Mouse (Mus musculus) thymus, postnatal 36 days (tissue): Measurements from ENCODE around the gene Scn3a.

Source experiments
- DNase-seq, 2 experiments: peaks; one replicate each; pipeline ENCODE4 v3.0.0; 2022; ENCODE audit warnings: mixed read lengths in 2 of 2

Scn3a gene

GRCm38 (mm10) chr2:65566793-65567787, at the start of gene Scn3a:
Gene Scn3a (minus strand): TSS chr2:65567627.
- DNase-seq, result peak; percentile 12 to 14

DNA sequence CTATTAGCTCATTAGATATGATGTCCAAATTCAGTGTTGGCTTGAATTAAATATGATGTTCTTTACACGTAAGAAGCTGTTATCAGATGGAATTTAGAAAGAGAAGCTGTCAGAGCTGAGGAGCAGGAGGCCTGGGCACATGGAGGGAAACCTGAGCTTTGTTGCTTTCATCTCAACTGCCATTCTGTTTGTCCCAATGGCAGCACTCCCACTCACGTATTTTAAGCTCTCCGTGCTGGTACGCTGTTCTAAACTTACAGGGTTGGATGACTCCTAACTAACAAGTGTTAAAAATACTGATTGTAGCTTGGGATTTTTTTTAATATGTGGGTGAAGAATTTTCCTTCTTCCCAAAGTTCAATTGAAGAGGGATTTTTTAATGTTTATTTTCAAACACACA, 44.5 kb upstream of the Scn3a start:
- no peak for DNase-seq

- no peak for DNase-seq
Observed at GRCm38 (mm10) chr2:65607813-65608212, 40.4 kb upstream of the Scn3a start.

DNA sequence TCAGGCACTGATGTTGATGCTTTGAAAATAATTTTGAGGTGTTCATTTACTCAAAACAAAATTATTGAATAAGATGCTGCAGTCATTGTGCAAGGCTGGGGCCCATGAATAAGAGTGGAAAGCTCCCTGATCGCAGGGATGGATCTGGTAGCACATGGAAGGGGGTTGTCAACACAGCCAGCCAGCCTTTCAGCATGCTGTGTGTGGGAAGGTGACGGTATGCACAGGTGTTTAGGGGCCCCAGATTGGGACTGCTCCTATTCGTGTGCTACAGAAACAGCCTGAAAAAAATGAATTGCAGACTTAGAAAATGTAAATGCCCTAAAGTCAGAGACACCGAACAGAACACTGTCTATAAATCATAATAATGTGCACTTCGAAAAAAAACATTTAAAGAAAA, 20.3 kb upstream of the Scn3a start:
- DNase-seq, result no peak

DNA sequence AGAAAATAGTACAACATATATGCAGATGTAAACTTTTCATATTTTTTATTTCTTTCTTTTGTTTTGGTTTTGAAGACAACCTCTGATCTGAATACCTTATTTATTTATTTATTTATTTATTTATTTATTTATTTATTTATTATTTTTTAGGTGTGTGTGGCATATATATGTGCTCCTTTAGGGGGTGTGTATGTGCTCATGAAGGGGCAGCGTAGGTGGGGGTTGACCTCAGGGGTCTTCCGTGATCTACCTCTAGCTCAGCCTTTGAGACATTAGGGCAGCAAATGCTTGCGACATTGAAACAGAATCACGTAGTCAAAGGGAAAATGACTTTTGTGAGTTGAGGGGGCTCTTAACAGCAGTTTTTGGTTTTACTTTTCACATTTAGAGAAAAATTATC, 498 bp upstream of the Scn3a start:
- no peak for DNase-seq

DNA sequence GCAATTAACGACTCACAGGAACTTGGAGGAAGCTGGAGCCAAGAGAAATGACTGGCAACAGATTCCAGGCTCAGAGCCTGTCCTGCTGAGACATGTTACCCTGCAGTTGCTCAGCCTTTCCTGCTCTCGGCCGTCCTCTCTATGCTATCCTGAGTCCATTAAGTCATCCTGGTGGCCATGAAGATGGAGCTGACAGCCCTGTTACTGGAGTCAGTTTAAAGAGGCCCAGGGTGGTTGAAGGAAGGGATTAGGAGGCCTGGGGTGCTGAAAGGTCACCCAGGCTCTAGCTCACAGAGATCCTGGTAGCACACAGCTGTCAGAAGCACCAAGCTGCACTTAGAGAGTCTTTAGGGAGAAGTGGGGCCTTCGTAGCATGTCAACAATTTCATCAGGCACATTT, 3.5 kb downstream of the Scn3a start:
- no peak for DNase-seq

- DNase-seq, result no peak
Observed at GRCm38 (mm10) chr2:65557719-65558118, 9.7 kb downstream of the Scn3a start.

GRCm38 (mm10) chr2:65554662-65555061, 12.8 kb downstream of the Scn3a start:
- no peak for DNase-seq

GRCm38 (mm10) chr2:65553473-65553872, 14.0 kb downstream of the Scn3a start:
- no peak for DNase-seq

DNA sequence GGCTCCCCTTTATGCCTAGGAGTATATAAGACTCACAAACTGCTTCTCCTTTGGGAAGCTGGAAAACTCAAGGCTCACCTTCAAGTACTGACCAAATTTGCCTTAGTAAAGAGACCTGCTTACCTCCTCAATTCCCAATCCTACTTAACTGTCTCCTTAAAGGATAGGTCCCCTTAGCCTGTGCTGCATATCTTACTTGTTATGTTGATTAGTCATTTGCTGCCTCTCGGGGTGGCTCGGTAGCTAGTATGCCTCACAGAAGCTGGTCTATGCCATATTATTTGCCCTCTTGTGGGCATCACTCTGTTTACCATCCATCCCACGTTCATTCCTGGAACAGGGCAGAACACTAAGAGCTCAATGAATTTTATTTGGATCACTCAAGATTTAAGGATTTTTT, 14.7 kb downstream of the Scn3a start:
- DNase-seq, result no peak

DNA sequence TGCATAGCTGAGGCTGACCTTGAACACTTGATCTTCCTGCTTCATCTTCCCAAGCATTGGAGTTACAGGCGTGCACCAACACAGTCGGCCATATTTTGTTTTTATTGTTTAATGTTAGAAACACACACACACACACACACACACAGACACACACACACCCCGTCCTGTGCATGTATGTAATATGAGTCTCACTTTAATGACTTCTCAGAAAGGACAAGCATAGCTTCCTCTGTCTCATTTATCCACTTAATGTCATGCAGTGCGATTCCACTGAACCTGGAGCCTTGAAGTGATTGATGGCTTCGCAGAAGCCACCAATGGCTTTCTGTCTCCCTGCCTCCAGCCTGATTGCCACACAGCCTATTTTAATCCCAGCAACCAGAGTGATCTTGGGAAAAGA, 15.2 kb downstream of the Scn3a start:
- no peak for DNase-seq

- peak; percentile 50 to 66 for DNase-seq
Observed at GRCm38 (mm10) chr2:65551736-65552135, 15.7 kb downstream of the Scn3a start.

DNA sequence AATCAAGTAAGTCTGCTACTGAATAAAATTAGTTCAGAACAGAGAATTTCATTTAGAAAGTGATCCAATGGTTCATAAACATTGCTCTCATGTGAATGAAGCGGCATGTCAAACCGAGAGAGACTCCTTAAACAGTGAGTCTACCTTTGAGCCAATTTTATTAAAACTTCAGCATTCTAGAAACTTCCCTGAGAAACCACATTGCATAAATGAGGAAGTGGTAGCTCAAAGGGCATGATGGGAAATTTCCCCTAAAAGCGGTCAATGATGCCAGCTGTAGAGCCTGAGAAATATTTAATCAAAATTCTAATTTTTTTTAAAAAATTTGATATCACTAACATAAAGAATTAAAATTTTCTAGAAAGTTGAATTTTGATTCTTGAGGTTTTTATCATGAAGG, 16.9 kb downstream of the Scn3a start:
- no peak for DNase-seq

DNA sequence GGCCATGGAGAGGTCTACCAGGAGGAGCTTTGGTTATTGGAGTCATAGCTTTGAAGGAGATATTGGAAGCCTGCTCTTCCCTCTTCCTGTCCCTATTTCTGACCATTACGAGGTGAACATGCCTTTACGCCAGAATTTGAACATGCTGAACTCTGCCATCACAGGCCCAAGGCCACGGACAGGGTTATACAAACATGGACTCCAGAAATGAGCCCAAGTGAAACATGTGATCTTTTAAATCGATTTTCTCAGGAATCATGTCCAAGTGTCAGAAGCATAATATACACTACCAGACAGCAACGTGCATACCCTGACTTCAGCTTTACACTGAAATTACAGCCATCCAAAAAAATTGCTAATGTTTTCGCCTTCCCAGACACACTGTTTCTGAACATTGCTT, 18.8 kb downstream of the Scn3a start:
- DNase-seq, result no peak

DNA sequence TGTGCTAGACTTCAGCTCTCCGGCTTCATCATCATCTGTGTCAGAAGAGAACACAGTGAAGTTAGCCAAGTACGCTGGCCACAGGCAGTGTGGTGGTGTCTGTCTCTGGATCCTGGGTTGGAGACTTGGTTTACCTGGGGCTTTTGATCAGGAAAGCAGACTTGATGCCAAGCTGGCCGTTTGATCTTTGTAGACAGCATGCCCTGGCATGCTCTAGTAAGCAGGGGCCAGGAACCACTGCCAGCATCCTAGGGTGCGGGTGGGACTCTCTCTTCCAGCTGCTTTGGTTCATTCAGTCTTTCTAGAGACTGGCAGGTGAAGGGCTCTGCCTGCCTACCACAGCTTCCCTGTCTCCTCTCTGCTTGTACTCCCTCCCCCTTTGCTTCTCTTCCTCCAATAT, 20.1 kb downstream of the Scn3a start:
- no peak for DNase-seq

- no peak for DNase-seq
Observed at GRCm38 (mm10) chr2:65542906-65543592, 24.4 kb downstream of the Scn3a start.

DNA sequence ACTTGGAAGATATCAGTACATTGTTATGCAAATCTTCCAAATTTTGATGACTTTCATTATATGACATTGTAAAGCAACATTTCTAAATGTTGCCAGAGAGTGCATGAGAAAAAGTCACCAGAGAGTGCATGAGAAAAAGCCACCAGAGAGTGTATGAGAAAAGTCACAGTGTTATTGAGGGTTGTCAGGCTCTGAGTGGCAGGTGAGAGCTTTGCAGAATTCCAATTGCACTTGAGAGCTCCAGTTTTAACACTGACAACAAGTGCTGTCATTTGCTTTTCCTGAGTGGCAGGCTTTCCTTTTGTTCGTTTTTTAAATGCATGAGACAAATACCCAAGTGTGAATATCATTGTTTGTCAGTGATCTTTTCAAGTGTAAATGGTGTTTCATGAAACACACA, 25.6 kb downstream of the Scn3a start:
- DNase-seq, result no peak

- no peak for DNase-seq
Observed at GRCm38 (mm10) chr2:65538436-65538835, 29.0 kb downstream of the Scn3a start.

DNA sequence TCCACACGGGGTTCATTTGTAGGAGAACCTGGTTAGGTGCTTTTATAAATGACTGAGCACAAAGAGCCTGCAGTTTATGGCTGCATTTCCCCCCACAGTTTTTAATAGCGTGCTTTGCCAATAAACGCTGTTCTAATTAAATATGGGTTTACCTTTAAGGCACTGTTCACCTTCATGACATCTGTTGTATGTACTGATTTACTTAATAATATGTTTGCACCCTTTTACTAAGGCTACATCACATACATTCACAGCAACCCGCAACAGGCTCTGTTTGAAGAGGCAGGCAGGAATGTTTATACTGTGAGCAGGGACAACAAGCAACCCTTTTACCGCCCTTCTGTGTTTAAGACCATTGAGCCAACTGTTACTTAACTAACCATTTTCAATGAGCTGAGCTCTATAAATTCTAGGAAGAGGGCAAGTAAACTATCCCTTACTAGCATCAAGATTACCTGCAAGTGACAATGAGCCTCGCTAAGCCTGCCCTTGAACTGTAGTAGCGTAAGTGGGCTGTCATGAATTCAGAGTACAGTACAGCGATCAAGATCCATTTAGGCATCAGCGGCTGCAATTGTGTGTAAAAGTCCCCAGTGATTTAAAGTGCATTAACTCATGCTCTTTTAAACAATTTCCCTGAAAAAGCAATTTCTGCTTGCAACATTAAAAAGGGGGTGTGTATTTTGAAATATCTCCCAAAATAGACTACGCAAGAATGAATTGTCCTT, 35.1 kb downstream of the Scn3a start:
- DNase-seq, result no peak

- no peak for DNase-seq
Observed at GRCm38 (mm10) chr2:65529148-65529547, 38.3 kb downstream of the Scn3a start.

DNA sequence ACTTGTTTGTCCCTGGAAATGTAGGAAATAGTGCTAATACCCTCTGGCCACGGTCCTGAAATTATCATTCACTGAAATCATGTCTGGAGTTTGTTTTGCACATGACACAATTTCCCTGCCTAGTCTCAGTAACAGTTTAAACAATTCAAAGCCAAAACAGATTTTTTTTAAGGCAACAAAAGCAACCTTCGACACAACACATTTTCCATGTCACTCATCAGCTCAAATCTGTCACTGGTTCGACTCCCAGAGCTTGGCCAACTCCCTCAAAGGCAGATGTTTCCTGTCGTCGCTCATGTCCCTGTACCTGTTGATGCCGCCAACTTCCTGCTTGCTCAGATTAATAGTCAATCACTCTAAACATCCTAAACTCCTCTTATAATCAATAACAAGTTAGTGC, 50.7 kb downstream of the Scn3a start:
- no peak for DNase-seq

DNA sequence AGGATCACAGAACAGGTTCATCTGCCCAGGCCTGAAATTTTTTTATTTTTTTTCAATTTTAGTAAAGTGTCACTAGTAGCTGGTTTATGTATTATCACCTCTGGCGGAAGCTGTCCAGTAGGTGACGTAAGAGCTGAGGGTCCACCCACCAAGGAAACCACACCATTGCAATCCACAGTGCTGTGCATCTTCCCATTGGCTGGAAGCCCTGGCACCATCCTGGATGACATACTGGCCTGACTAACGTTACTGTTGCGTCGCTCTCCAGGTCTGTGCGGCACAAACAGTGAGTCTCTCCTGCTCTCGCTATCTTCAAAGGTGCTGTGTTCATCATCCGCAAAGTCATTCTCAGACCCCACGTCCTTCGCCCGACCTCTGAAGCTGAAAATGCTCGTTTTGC, 59.2 kb downstream of the Scn3a start:
- no peak for DNase-seq

DNA sequence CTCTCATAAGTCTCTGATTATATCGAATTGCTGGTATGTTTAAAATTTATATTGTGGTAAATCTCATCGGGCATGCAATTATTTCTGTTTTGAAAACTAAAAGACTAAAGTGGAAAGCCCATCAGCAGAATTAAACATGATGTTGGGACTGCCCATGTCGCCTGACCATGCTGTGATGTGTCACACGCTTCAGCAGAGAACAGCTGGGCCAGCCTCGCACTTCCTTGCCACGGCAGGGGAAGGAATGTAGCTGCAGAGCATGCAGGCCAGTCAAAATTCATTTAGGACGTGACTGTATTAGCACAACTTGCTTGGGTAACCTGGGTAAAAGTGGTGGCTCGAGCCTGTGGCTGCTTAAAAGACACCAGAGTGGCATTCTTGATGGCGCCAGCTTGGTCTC, 77.0 kb downstream of the Scn3a start:
- DNase-seq, result no peak
